Comparison of ENCODE assay signal across 30 mouse cellular contexts in genomic region chr4:123355941-123356340, GRCm38 (mm10). TPM values are rescaled to one million over a fixed set of nuclear protein-coding genes. Genes with fewer than 3 reads are reported as not detected.
DNase-seq lines count a peak whose midpoint lies in the region.
"Had no signal": no experiment of that assay in that cellular context is flagged by ENCODE, and none has a peak within 500 bp of the region (broad histone marks: within the 10 kb centered on the region; RNA-seq: fewer than 3 reads in every experiment).

No protein-coding gene starts in this region.

- peak; percentile 18 for DNase-seq in lung, postnatal 36 days
- DNase-seq in lung, postnatal 14 days, result no peak
- DNase-seq in ES-CJ7 (ENCODE audit: low read depth, low spot score) (peak; percentile 45), R1 (ENCODE audit: low read depth, low spot score) (peak; percentile 67)
- DNase-seq in limb, embryonic 10.5 days (ENCODE audit: low spot score), result peak; percentile 26
- no peak for DNase-seq in adrenal gland, adult 8-10 months
- no peak for DNase-seq in thymus, postnatal 4 days
- DNase-seq: adrenal gland, postnatal 10 days; adrenal gland, postnatal 25 days; cerebellum, adult 11 months; cerebellum, adult 18-20 months; cerebellum, adult 8-10 months; cerebellum, adult 9-11 months; cerebellum, postnatal 14 days; cerebellum, postnatal 36 days; embryo, embryonic 11 days had no signal

- H3K9me3 ChIP-seq in limb, embryonic 10.5 days (replicated peaks), result no peaks in the 10 kb centered on the region
- H3K9me3 ChIP-seq: embryonic facial prominence, embryonic 13.5 days; embryonic facial prominence, embryonic 15.5 days; forebrain, embryonic 10.5 days; forebrain, embryonic 12.5 days; G1E had no signal

- peaks cover 96% of the 10 kb centered on the region for H3K36me3 ChIP-seq in limb, embryonic 10.5 days

- H3K27ac ChIP-seq in limb, embryonic 10.5 days, result no peak overlapping the region
- H3K27ac ChIP-seq: embryonic facial prominence, embryonic 13.5 days; embryonic facial prominence, embryonic 15.5 days; forebrain, embryonic 10.5 days; forebrain, embryonic 12.5 days had no signal

- 91% methylated on average over 8 of the region's 8 CpGs for WGBS in limb, embryonic 10.5 days

- no peaks in the 10 kb centered on the region for H3K27me3 ChIP-seq in limb, embryonic 10.5 days (ENCODE audit: low read depth, poor library complexity, severe bottlenecking)
- H3K27me3 ChIP-seq: embryonic facial prominence, embryonic 13.5 days; embryonic facial prominence, embryonic 15.5 days; forebrain, embryonic 12.5 days; Patski had no signal

- no peaks in the 10 kb centered on the region for H3K4me1 ChIP-seq in limb, embryonic 10.5 days
- H3K4me1 ChIP-seq: embryonic facial prominence, embryonic 13.5 days; embryonic facial prominence, embryonic 15.5 days; forebrain, embryonic 10.5 days; forebrain, embryonic 12.5 days had no signal

- no peak overlapping the region for H3K4me3 ChIP-seq in limb, embryonic 10.5 days
- H3K4me3 ChIP-seq: embryonic facial prominence, embryonic 13.5 days; embryonic facial prominence, embryonic 15.5 days; erythroblast, embryonic 14.5 days; forebrain, embryonic 10.5 days; forebrain, embryonic 12.5 days had no signal

RNA-seq across cellular contexts. Expression of gene Bmp8a, which starts 12.9 kb away (rescaled TPM):
- polyA plus RNA-seq in limb, embryonic 10.5 days (2016; fragmentation: Nextera tagmentation; extraction: Ambion mirVana), result 0.19 and 0.24 TPM in 2 replicates
- total RNA-seq in adrenal gland, adult 8-10 months (2022), result under 1 TPM in 2 of 4 experiments, not detected in 2; 0.15 to 0.17 TPM
- total RNA-seq: adrenal gland, adult 18-20 months; adrenal gland, postnatal 25 days; adrenal gland, postnatal 4 days; common myeloid progenitor, adult 5-6 weeks had no signal
- polyA plus RNA-seq: activated CD4-positive, CD25-positive, alpha-beta regulatory T cell, adult 4 months; erythroblast, embryonic 14.5 days; forebrain, embryonic 12.5 days; forebrain, embryonic 14.5 days; Patski had no signal

RNA-seq across cellular contexts. Expression of gene Oxct2a, which starts 32.5 kb away (rescaled TPM):
- not detected in 2 replicates for polyA plus RNA-seq in limb, embryonic 10.5 days (2016; fragmentation: Nextera tagmentation; extraction: Ambion mirVana)
- total RNA-seq in adrenal gland, adult 8-10 months (2022), result not detected
- total RNA-seq: adrenal gland, adult 18-20 months; adrenal gland, postnatal 25 days; adrenal gland, postnatal 4 days; common myeloid progenitor, adult 5-6 weeks had no signal
- polyA plus RNA-seq: activated CD4-positive, CD25-positive, alpha-beta regulatory T cell, adult 4 months; embryonic facial prominence, embryonic 11.5 days; embryonic facial prominence, embryonic 13.5 days; erythroblast, embryonic 14.5 days; forebrain, embryonic 10.5 days; forebrain, embryonic 12.5 days; forebrain, embryonic 14.5 days; forebrain, embryonic 16.5 days; G1E; Patski had no signal

Comparison
In these comparisons a context has a peak if more than half of its experiments do, and no peak if none do; other contexts are left out.
1. DNase-seq: peak in lung, postnatal 36 days (single experiment), ES-CJ7 (single experiment), R1 (single experiment) and limb, embryonic 10.5 days (single experiment); none in lung, postnatal 14 days (single experiment), adrenal gland, adult 8-10 months (single experiment) and thymus, postnatal 4 days (single experiment).